ENCODE assay signal across 8 mouse cellular contexts in genomic region chr2:168524905-168525381, GRCm38 (mm10).
A peak's percentile ranks its signal among the peaks of the same experiment; 100 is the strongest.
DNase-seq lines count a peak whose midpoint lies in the region; ATAC-seq and TF ChIP-seq lines count a peak whose summit lies in the region.

No protein-coding gene starts in this region.

- H3K4me1 ChIP-seq in forebrain, embryonic 14.5 days (ENCODE audit: control insufficient read depth, insufficient read depth, low read length), result peaks cover 11% of the 10 kb centered on the region
- peaks cover 12% of the 10 kb centered on the region for H3K4me1 ChIP-seq in heart, postnatal 0 days (ENCODE audit: control insufficient read depth, insufficient read depth)
- peaks cover 16% of the 10 kb centered on the region for H3K4me1 ChIP-seq in liver, embryonic 13.5 days (replicated peaks)

- WGBS in forebrain, embryonic 14.5 days, result under 1% methylated on average over 13 of the region's 13 CpGs
- WGBS in heart, postnatal 0 days, result 6% methylated on average over 12 of the region's 13 CpGs
- 4% methylated on average over 13 of the region's 13 CpGs for WGBS in liver, embryonic 13.5 days (ENCODE audit: insufficient replicate concordance)

- H3K27me3 ChIP-seq in C2C12 (ENCODE audit: control insufficient read depth, insufficient read depth, insufficient read length), result no peaks in the 10 kb centered on the region
- H3K27me3 ChIP-seq in forebrain, embryonic 14.5 days (replicated peaks; ENCODE audit: control insufficient read depth, insufficient read depth, low read length), result no peaks in the 10 kb centered on the region
- H3K27me3 ChIP-seq in heart, postnatal 0 days (ENCODE audit: control insufficient read depth, insufficient read depth, low read length), result no peaks in the 10 kb centered on the region
- peaks cover 22% of the 10 kb centered on the region for H3K27me3 ChIP-seq in liver, embryonic 13.5 days

- peak overlapping the region; percentile 82 for H3K27ac ChIP-seq in forebrain, embryonic 14.5 days (ENCODE audit: low read depth, low read length)
- H3K27ac ChIP-seq in heart, postnatal 0 days (ENCODE audit: low read depth), result no peak overlapping the region
- no peak overlapping the region for H3K27ac ChIP-seq in liver, embryonic 13.5 days

- ATAC-seq in cerebellum, adult (ENCODE audit: insufficient number of reproducible peaks, low FRiP score, low TSS enrichment), result peak; percentile 56
- peak; percentile 94 for ATAC-seq in forebrain, embryonic 14.5 days
- peak; percentile 96 for ATAC-seq in heart, postnatal 0 days (ENCODE audit: insufficient read depth, low read depth)
- ATAC-seq in liver, embryonic 13.5 days (ENCODE audit: low read depth), result peak; percentile 74

- TF ChIP-seq EP300 in heart, postnatal 0 days (IDR thresholded peaks at IDR 0.05; ENCODE audit: low read depth), result peak; percentile 65

- peak overlapping the region; percentile 35; the same call in 1 of the 2 replicates for H3K9ac ChIP-seq in forebrain, embryonic 14.5 days (ENCODE audit: low read length)
- H3K9ac ChIP-seq in heart, postnatal 0 days (replicated peaks; ENCODE audit: low read depth, low read length), result no peak overlapping the region
- no peak overlapping the region; the same call in 1 of the 2 replicates for H3K9ac ChIP-seq in liver, embryonic 13.5 days

- peak; percentile 95 for DNase-seq in forebrain, embryonic 14.5 days (ENCODE audit: low spot score)
- DNase-seq in heart, postnatal 0 days (ENCODE audit: low spot score), result peak; percentile 96
- DNase-seq in kidney, postnatal 36 days, result peak; percentile 98 to 99
- peak; percentile 46 for DNase-seq in liver, embryonic 13.5 days
- peak; percentile 28 to 29 for DNase-seq in natural killer cell, adult 2 months (ENCODE audit: low spot score in 2 of 2)
- peak; percentile 89 for DNase-seq in testis, postnatal 14 days (ENCODE audit: low spot score)

- H3K9me3 ChIP-seq in forebrain, embryonic 14.5 days (replicated peaks; ENCODE audit: control insufficient read depth, low read length), result no peaks in the 10 kb centered on the region
- 0 out of 2 replicates have a peak, but pooled peaks cover 4% of the 10 kb centered on the region for H3K9me3 ChIP-seq in heart, postnatal 0 days (replicated peaks; ENCODE audit: control insufficient read depth, low read length)
- no peaks in the 10 kb centered on the region for H3K9me3 ChIP-seq in liver, embryonic 13.5 days (replicated peaks)

- no peaks in the 10 kb centered on the region for H3K79me3 ChIP-seq in C2C12 (ENCODE audit: low read depth)

- peak overlapping the region; percentile 50 for H3K4me2 ChIP-seq in forebrain, embryonic 14.5 days (ENCODE audit: low read length)
- H3K4me2 ChIP-seq in heart, postnatal 0 days (ENCODE audit: low read depth, low read length), result peak overlapping the region; percentile 38
- H3K4me2 ChIP-seq in liver, embryonic 13.5 days, result peak overlapping the region; percentile 44

- H3K79me2 ChIP-seq in C2C12 (ENCODE audit: control insufficient read depth, insufficient read depth), result no peaks in the 10 kb centered on the region

- H3K4me3 ChIP-seq in C2C12 (ENCODE audit: insufficient read depth, poor library complexity, severe bottlenecking), result no peak overlapping the region
- H3K4me3 ChIP-seq in forebrain, embryonic 14.5 days (ENCODE audit: low read depth, low read length), result peak overlapping the region; percentile 9; the same call in 1 of the 2 replicates
- H3K4me3 ChIP-seq in heart, postnatal 0 days (ENCODE audit: low read depth, low read length), result no peak overlapping the region
- H3K4me3 ChIP-seq in liver, embryonic 13.5 days (replicated peaks), result peak overlapping the region; percentile 16; the same call in 1 of the 2 replicates

- TF ChIP-seq CTCF in C2C12 (IDR thresholded peaks at IDR 0.05; ENCODE audit: control insufficient read depth, insufficient read depth, insufficient read length), result no peak
- TF ChIP-seq CTCF in heart, postnatal 0 days (IDR thresholded peaks at IDR 0.05; ENCODE audit: low read depth), result no peak

- peak overlapping the region; percentile 25 for H3ac ChIP-seq in C2C12 (ENCODE audit: control insufficient read depth, insufficient read length, low read depth)

- H3K36me3 ChIP-seq in C2C12 (ENCODE audit: control insufficient read depth, insufficient read depth), result no peaks in the 10 kb centered on the region
- no peaks in the 10 kb centered on the region for H3K36me3 ChIP-seq in forebrain, embryonic 14.5 days (ENCODE audit: control insufficient read depth, insufficient read depth, low read length)
- H3K36me3 ChIP-seq in heart, postnatal 0 days (replicated peaks; ENCODE audit: control insufficient read depth, insufficient read depth, low read length), result peaks cover 22% of the 10 kb centered on the region; the same call in 1 of the 2 replicates
- H3K36me3 ChIP-seq in liver, embryonic 13.5 days, result no peaks in the 10 kb centered on the region

TF ChIP-seq in C2C12, 6 proteins besides CTCF, POLR2A, EP300 and RAD21:
- TF ChIP-seq MYOD1 (IDR thresholded peaks at IDR 0.05; ENCODE audit: control insufficient read depth, insufficient read length, low read depth) (peak; percentile 43), MAX (IDR thresholded peaks at IDR 0.05) (peak; percentile 36), MYOG (IDR thresholded peaks at IDR 0.05; ENCODE audit: control insufficient read depth, extremely low read depth, insufficient read length) (no peak)

Comparison
In these comparisons a context has a peak if more than half of its experiments do, and no peak if none do; other contexts are left out.
1. H3K4me3 ChIP-seq: peak in forebrain, embryonic 14.5 days (single experiment) and liver, embryonic 13.5 days (single experiment); none in C2C12 (single experiment) and heart, postnatal 0 days (single experiment).
2. DNase-seq: peak in every context shown above with its lines; median percentile 98 in kidney, postnatal 36 days; 96 in heart, postnatal 0 days; 95 in forebrain, embryonic 14.5 days; 89 in testis, postnatal 14 days; 46 in liver, embryonic 13.5 days; 28 in natural killer cell, adult 2 months.
3. Peak in every context shown above with its lines, with median percentiles within 50 percentile points of each other: ATAC-seq and H3K4me2 ChIP-seq.